Mouse (Mus musculus) stomach, postnatal 0 days (tissue): ENCODE data around the gene A330070K13Rik.

ENCODE experiments used
- CTCF ChIP-seq: IDR thresholded peaks from 2 replicates; pipeline ENCODE4 v1.5.1; 2016; ENCODE audit warnings: antibody characterized with exemption, low read depth, mild to moderate bottlenecking, moderate library complexity
- EP300 ChIP-seq: optimal IDR thresholded peaks from 2 replicates; pipeline ENCODE3; 2016; ENCODE audit warnings: antibody characterized with exemption

- TF ChIP-seq CTCF (no peak), EP300 (no peak)
Observed at GRCm38 (mm10) chr5:130375411-130375810, 9.0 kb downstream of the A330070K13Rik start.
